Mouse (Mus musculus) lung, adult 2 months (tissue): ENCODE measurements around the gene Kcnh7.

Source experiments
- CTCF ChIP-seq: fragments of 200-500 bp; IDR thresholded peaks from 2 replicates; pipeline ENCODE4 v1.5.1; 2011; ENCODE audit warnings: mild to moderate bottlenecking, low read length, control low read depth; ENCODE audit not compliant: insufficient read depth
- POLR2A ChIP-seq: fragments of 200-500 bp; IDR thresholded peaks from 2 replicates; pipeline ENCODE4 v1.6.1; 2011; ENCODE audit warnings: low read depth, mild to moderate bottlenecking, control low read depth, low read length, borderline replicate concordance; ENCODE audit errors: extremely low read depth

GRCm38 (mm10) chr2:62997692-62998091 lies 186.4 kb downstream of the Kcnh7 start:
- TF ChIP-seq POLR2A (no peak), CTCF (no peak)
